Mouse (Mus musculus) liver, embryonic 12.5 days (tissue): ENCODE data around the gene Slc6a5. TPM values are rescaled to one million over a fixed set of nuclear protein-coding genes. Genes with fewer than 3 reads are reported as not detected.

Experiments used
- ATAC-seq: fragments of 200-750 bp; cut with Nextera tagmentation; 2 replicates; pipeline ENCODE4 v1.8.0; 2017; ENCODE audit warnings: moderate number of reproducible peaks, mild to moderate bottlenecking, moderate library complexity
- H3K27ac ChIP-seq: fragments of 300-500 bp; sonication (generic); 2 replicates; pipeline ENCODE4 v1.5.1; 2016; ENCODE audit warnings: mild to moderate bottlenecking
- H3K27me3 ChIP-seq: fragments of 300-500 bp; sonication (generic); replicated peaks from 2 replicates; pipeline ENCODE4 v1.6.1; 2016; ENCODE audit warnings: mild to moderate bottlenecking, moderate library complexity
- H3K36me3 ChIP-seq: fragments of 300-500 bp; sonication (generic); 2 replicates; pipeline ENCODE4 v1.6.1; 2016; ENCODE audit warnings: mild to moderate bottlenecking, moderate library complexity
- H3K4me1 ChIP-seq: fragments of 300-500 bp; sonication (generic); 2 replicates; pipeline ENCODE4 v1.6.1; 2016
- H3K4me2 ChIP-seq: fragments of 300-500 bp; sonication (generic); 2 replicates; pipeline ENCODE4 v1.6.1; 2016; ENCODE audit warnings: mild to moderate bottlenecking, moderate library complexity
- H3K4me3 ChIP-seq: fragments of 300-500 bp; sonication (generic); 2 replicates; pipeline ENCODE4 v1.5.1; 2016; ENCODE audit warnings: mild to moderate bottlenecking, moderate library complexity
- H3K9ac ChIP-seq: fragments of 300-500 bp; sonication (generic); 2 replicates; pipeline ENCODE4 v1.6.1; 2016; ENCODE audit warnings: mild to moderate bottlenecking, moderate library complexity
- H3K9me3 ChIP-seq: fragments of 300-500 bp; sonication (generic); replicated peaks from 2 replicates; pipeline ENCODE4 v1.6.1; 2016; ENCODE audit warnings: mild to moderate bottlenecking, moderate library complexity
- WGBS: fragments of 180-500 bp; shearing (Covaris S2); methylation state at CpG from one replicate; pipeline ENCODE4 v1.1.7; 2016; ENCODE audit not compliant: insufficient replicate concordance; 5-methylcytosine and 5-hydroxymethylcytosine counted together
- polyA plus RNA-seq: library from polyadenylated mRNA; unstranded; fragments of >200 nt; fragmentation: Nextera tagmentation; extraction: Ambion mirVana; gene quantifications from 2 replicates; pipeline ENCODE4 v1.2.1, GENCODE M21; 2016

The Slc6a5 gene
- polyA plus RNA-seq, 1 experiment from 2014 or later = not detected

- Histone ChIP-seq H3K27me3 (no peaks in the 10 kb centered on the region), H3K4me2 (no peak overlapping the region), H3K4me1 (no peaks in the 10 kb centered on the region), H3K9me3 (no peaks in the 10 kb centered on the region), H3K9ac (no peak overlapping the region), H3K27ac (no peak overlapping the region), H3K36me3 (no peaks in the 10 kb centered on the region), H3K4me3 (no peak overlapping the region)
- WGBS = 68% methylated on average over 6 of the region's 6 CpGs
- no peak for ATAC-seq
These were observed 14.7 kb upstream of the Slc6a5 start for GRCm38 (mm10) chr7:49895296-49895695.

- Histone ChIP-seq H3K9me3 (no peaks in the 10 kb centered on the region), H3K4me2 (no peak overlapping the region), H3K9ac (no peak overlapping the region), H3K36me3 (no peaks in the 10 kb centered on the region), H3K27me3 (peaks cover 35% of the 10 kb centered on the region), H3K4me1 (no peaks in the 10 kb centered on the region), H3K27ac (no peak overlapping the region), H3K4me3 (no peak overlapping the region)
- ATAC-seq = no peak
- 43% methylated on average over 9 of the region's 9 CpGs for WGBS
These were observed 7.9 kb upstream of the Slc6a5 start for GRCm38 (mm10) chr7:49902003-49902552.

- Histone ChIP-seq H3K27ac (no peak overlapping the region), H3K4me1 (no peaks in the 10 kb centered on the region), H3K36me3 (no peaks in the 10 kb centered on the region), H3K9ac (no peak overlapping the region), H3K4me2 (no peak overlapping the region), H3K27me3 (peaks cover 89% of the 10 kb centered on the region), H3K4me3 (no peak overlapping the region), H3K9me3 (no peaks in the 10 kb centered on the region)
- no peak for ATAC-seq
- 4% methylated on average over 28 of the region's 28 CpGs for WGBS
These were observed 2.5 kb upstream of the Slc6a5 start for GRCm38 (mm10) chr7:49907191-49908171.

GRCm38 (mm10) chr7:49908181-49908855 lies 1.6 kb upstream of the Slc6a5 start:
- Histone ChIP-seq H3K27me3 (peaks cover 98% of the 10 kb centered on the region), H3K27ac (no peak overlapping the region), H3K4me3 (no peak overlapping the region), H3K36me3 (no peaks in the 10 kb centered on the region), H3K9me3 (no peaks in the 10 kb centered on the region), H3K4me1 (no peaks in the 10 kb centered on the region), H3K9ac (no peak overlapping the region), H3K4me2 (no peak overlapping the region)
- ATAC-seq = no peak
- WGBS = 2% methylated on average over 24 of the region's 24 CpGs

- Histone ChIP-seq H3K27me3 (peaks cover 99% of the 10 kb centered on the region), H3K9me3 (no peaks in the 10 kb centered on the region), H3K4me1 (no peaks in the 10 kb centered on the region), H3K9ac (no peak overlapping the region), H3K4me2 (no peak overlapping the region), H3K4me3 (no peak overlapping the region), H3K27ac (no peak overlapping the region), H3K36me3 (no peaks in the 10 kb centered on the region)
- no peak for ATAC-seq
- WGBS = 3% methylated on average over 26 of the region's 26 CpGs
These were observed 945 bp upstream of the Slc6a5 start for GRCm38 (mm10) chr7:49908990-49909411.

- no peak overlapping the region for H3K4me3 ChIP-seq
- H3K27me3 ChIP-seq = peaks cover 100% of the 10 kb centered on the region
- no peaks in the 10 kb centered on the region for H3K4me1 ChIP-seq
- no peaks in the 10 kb centered on the region for H3K9me3 ChIP-seq
- no peak for ATAC-seq
- no peak overlapping the region for H3K4me2 ChIP-seq
- H3K27ac ChIP-seq = no peak overlapping the region
- WGBS = 4% methylated on average over 16 of the region's 16 CpGs
- H3K36me3 ChIP-seq = no peaks in the 10 kb centered on the region
- no peak overlapping the region for H3K9ac ChIP-seq
These were observed 415 bp downstream of the Slc6a5 start for GRCm38 (mm10) chr7:49910361-49910760.

- Histone ChIP-seq H3K36me3 (no peaks in the 10 kb centered on the region), H3K4me2 (no peak overlapping the region), H3K4me3 (no peak overlapping the region), H3K9me3 (no peaks in the 10 kb centered on the region), H3K4me1 (no peaks in the 10 kb centered on the region), H3K27me3 (peaks cover 100% of the 10 kb centered on the region), H3K27ac (no peak overlapping the region), H3K9ac (no peak overlapping the region)
- ATAC-seq = no peak
- WGBS = 6% methylated on average over 23 of the region's 23 CpGs
These were observed 1.4 kb downstream of the Slc6a5 start for GRCm38 (mm10) chr7:49911147-49911946.

GRCm38 (mm10) chr7:49911947-49912262 lies 2.0 kb downstream of the Slc6a5 start:
- Histone ChIP-seq H3K4me3 (no peak overlapping the region), H3K4me1 (no peaks in the 10 kb centered on the region), H3K4me2 (no peak overlapping the region), H3K27ac (no peak overlapping the region), H3K27me3 (peaks cover 100% of the 10 kb centered on the region), H3K9me3 (no peaks in the 10 kb centered on the region), H3K36me3 (no peaks in the 10 kb centered on the region), H3K9ac (no peak overlapping the region)
- no peak for ATAC-seq
- WGBS = 4% methylated on average over 26 of the region's 26 CpGs

- Histone ChIP-seq H3K4me2 (no peak overlapping the region), H3K27me3 (peaks cover 100% of the 10 kb centered on the region), H3K36me3 (no peaks in the 10 kb centered on the region), H3K27ac (no peak overlapping the region), H3K9ac (no peak overlapping the region), H3K9me3 (no peaks in the 10 kb centered on the region), H3K4me1 (no peaks in the 10 kb centered on the region), H3K4me3 (no peak overlapping the region)
- no peak for ATAC-seq
- WGBS = 8% methylated on average over 4 of the region's 4 CpGs
These were observed 3.2 kb downstream of the Slc6a5 start for GRCm38 (mm10) chr7:49913164-49913563.

GRCm38 (mm10) chr7:49913728-49914328 lies 3.9 kb downstream of the Slc6a5 start:
- Histone ChIP-seq H3K9ac (no peak overlapping the region), H3K27me3 (peaks cover 100% of the 10 kb centered on the region), H3K27ac (no peak overlapping the region), H3K4me1 (no peaks in the 10 kb centered on the region), H3K4me2 (no peak overlapping the region), H3K36me3 (no peaks in the 10 kb centered on the region), H3K4me3 (no peak overlapping the region), H3K9me3 (no peaks in the 10 kb centered on the region)
- ATAC-seq = no peak
- 7% methylated on average over 5 of the region's 5 CpGs for WGBS

GRCm38 (mm10) chr7:49914946-49915345 lies 5.0 kb downstream of the Slc6a5 start:
- WGBS = 5% methylated on average over 9 of the region's 9 CpGs
- H3K27me3 ChIP-seq = peaks cover 92% of the 10 kb centered on the region
- no peak overlapping the region for H3K9ac ChIP-seq
- no peak overlapping the region for H3K4me2 ChIP-seq
- no peak overlapping the region for H3K4me3 ChIP-seq
- H3K9me3 ChIP-seq = peaks cover 6% of the 10 kb centered on the region
- ATAC-seq = no peak
- no peak overlapping the region for H3K27ac ChIP-seq
- H3K4me1 ChIP-seq = no peaks in the 10 kb centered on the region
- H3K36me3 ChIP-seq = no peaks in the 10 kb centered on the region
